Mouse (Mus musculus): ENCODE data around the gene Rims1. TPM values are rescaled to one million over a fixed set of nuclear protein-coding genes. Genes with fewer than 3 reads are reported as not detected.

Gene Rims1
- polyA plus RNA-seq, 1 experiment, result 44.8 TPM

DNA sequence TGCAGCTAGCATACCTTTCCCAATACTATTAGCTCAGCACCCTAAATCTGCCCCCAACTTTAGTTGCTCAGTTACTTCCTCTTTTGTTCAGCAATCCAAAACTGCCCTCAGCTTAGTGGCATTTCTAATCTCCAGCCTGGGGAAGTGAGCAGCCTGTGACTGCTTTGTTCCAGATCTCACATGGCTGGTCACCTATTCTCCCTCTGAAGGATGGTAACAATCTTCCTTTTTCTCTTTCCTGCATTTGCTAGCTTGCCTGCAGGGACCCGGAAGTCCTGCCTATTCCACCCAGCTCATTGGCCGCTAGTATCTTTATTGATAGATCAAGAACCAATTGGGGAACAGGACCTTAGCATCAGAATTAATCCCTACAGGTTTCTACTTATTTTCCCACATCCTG lies 551.5 kb downstream of the Rims1 start:
- no peak for DNase-seq (ENCODE audit: low spot score)

- DNase-seq (ENCODE audit: low spot score), result no peak
These were observed 552.9 kb downstream of the Rims1 start for GRCm38 (mm10) chr1:22252873-22253272.

DNA sequence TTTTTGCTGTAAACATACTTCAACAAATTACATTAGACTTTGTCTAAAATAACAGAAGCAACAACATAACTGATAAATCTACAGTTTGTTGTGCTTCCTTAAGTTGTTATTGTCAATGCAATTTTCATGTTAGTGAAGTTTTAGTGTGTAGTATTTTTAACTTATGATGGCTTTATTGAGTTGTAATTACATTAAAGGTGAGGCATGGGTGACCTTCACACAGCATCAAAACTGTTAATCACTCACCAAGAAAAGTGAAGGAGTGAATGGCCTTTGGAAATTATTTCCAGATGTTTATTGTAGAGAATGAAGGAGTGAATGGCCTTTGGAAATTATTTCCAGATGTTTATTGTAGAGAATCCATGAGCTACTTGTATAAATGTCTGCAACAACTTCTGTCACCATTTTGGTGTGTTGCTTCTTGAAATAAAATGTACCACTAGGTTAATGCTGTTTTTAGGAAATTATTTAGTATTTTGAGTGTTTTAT lies 556.9 kb downstream of the Rims1 start:
- DNase-seq (ENCODE audit: low spot score), result no peak

- DNase-seq (ENCODE audit: low spot score), result no peak
These were observed 560.0 kb downstream of the Rims1 start for GRCm38 (mm10) chr1:22245748-22246147.

All from urinary bladder, adult 2 months (tissue).